Mouse (Mus musculus): Measurements from ENCODE around the gene C8a.

Gene C8a

DNA sequence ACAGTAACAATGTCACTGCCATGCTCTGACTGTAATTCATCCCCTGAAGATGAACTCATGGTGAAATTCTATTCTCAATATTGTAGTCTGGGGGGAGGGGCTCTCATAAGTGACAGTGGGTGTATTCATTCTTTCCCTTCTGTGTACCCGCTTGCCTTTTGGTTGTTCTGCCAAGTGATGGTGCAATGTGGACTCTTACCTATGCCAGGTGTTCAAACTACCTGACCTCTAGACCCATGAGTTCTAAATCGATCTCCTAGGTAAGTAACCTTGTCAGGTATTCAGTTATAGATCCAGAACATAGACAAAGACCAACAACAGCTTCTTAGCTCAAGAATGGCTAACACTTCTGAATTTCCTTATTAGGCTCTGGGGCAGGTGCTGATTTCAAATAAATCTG lies 37.9 kb downstream of the C8a start:
- DNase-seq = no peak

DNA sequence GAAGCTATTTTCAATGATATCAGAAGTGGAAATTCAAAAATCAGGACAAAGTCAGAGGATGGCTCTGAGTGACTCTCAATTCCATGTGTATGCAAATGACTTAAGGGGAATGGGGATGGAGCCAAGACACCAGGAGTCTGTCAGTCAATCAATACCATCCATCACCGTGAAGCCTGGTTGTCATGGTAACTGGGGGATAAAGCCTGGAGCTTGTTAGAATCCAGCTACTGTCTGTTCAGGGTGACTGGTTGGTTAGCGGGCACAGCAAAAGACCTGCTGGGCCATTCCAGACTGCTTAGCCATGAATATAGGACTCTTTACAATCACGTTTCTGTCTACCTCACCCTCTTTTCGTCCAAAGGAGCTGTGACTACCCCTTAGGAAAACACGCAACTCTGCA lies 41.1 kb downstream of the C8a start:
- DNase-seq = no peak

DNA sequence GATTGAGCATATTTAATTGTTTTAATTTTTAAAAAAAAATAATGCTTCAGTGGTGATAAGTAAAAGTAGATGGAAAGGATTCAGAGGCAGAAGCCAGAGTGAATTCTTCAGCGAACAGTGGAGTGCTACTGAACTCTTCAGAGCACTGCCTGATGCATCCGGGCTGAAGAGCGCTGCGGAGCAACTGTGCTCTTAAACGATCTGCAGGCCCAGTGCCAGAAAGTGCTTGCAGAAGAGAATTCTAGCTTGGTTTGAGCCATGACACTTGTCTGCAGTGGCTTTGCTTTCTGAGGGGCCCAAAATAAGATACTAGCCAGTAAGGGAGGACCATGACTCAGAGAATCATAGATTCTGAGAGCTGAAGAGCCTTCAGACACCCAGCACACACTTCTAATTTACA lies 47.3 kb downstream of the C8a start:
- DNase-seq = no peak

DNA sequence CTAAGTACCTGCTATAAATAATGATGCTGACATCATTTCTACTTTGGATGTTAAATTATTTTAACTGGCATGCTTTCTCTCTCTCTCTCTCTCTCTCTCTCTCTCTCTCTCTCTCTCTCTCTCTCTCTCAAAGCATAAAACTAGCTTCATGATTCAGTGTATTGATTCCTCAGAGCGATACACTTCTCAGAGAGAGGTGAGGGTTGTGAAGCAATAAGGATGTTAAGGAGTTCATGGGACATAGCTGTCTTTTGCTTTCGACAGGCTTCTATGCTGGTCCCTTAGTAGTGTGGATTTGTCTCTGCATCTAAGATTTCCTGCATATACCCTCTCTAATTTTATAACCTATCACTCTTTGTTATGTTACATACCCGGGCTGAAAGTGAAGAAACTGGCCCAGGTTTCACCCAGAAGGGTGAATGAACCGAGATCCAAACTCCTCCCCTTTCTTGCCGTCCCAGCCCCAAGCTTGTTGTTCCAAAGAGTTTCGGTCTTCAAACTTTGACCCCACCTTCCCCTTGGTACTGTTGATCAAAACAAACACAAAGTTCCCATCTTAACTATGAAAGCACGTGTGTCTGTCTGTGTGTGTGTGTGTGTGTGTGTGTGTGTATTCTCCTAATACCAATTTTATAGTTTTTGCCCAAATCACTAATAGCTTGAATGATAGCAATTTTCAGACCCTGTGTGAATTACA lies 51.7 kb downstream of the C8a start:
- no peak for DNase-seq

DNA sequence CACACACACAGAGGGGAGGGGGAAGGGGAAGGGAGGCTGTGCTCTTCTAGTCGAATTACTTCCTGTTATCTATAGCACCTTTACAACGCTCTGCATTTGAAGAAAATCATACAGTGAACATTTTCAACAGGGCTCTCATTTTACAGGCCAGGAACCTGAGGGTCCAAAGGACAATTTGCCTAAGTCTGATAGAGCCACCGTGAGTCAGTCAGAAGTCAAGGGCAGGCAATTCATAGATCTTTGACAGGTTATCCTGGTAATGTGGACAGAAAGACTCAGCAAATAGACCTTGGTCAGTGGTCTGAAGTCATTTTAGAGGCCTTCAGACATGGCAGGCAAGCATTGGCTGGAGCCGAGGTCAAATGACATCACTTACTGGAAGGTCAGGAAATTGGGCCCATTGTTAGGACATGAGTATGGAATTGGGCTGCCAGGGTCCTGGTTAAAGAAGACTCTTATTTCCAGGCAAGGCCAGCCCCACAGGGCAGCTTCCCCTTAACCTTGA lies 52.5 kb downstream of the C8a start:
- no peak for DNase-seq

DNA sequence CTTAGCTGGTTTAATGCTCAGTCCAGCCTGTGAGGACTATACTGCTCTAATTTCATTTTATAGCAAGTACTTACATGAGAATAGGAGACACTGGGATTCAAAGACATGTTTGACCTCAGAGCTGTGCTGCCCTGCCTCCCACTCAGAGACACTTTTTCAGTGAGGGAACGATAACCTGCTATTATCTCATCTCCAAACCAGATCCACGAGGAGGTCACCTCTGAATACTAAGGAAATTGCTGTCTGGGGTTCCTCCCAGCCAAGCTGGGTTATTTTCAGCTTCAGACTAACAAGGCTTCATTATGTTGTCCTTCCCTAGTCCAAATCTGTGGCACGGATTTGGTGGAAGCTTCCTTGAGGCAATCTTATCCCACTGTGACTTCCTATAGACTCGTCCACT lies 56.3 kb downstream of the C8a start:
- no peak for DNase-seq

DNA sequence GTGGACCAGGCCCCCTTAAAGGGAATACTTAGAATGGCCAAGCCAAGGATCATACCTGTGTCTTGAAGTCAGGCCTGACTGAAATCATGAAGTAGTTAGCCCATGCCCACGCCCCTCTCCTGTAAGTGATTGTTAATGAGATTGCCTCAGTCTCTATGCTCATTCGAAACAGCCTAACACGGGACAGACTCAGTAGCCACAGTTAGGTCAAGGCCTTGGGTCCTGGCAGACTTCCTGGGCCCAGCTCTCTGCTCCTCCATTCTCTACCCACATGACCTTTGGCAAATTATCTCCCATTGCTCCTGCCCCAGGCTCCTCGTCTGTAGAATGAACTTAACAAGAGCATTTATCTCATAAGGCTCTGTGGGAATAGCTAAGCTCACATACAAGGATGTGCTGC lies 57.2 kb downstream of the C8a start:
- DNase-seq = no peak

DNA sequence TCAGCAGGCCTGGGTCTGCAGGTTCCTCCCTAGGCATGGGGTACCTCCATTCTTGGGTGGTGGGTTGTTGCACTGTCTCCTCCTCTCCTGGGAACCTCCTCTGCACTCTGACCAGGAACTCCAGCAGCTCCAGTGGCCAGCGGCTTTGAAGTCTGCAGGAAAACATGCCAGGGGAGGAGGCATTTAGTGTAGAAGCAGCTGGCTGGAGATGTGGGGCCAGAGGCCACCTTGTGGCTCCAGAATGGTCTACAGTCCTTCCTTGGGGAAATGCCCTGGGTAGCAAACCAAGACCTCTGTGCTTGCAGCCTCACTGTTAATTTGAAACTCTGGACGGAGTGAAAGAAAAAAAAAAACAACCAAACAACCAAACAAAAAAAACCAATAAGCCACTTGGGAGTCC lies 58.7 kb downstream of the C8a start:
- DNase-seq = no peak

DNA sequence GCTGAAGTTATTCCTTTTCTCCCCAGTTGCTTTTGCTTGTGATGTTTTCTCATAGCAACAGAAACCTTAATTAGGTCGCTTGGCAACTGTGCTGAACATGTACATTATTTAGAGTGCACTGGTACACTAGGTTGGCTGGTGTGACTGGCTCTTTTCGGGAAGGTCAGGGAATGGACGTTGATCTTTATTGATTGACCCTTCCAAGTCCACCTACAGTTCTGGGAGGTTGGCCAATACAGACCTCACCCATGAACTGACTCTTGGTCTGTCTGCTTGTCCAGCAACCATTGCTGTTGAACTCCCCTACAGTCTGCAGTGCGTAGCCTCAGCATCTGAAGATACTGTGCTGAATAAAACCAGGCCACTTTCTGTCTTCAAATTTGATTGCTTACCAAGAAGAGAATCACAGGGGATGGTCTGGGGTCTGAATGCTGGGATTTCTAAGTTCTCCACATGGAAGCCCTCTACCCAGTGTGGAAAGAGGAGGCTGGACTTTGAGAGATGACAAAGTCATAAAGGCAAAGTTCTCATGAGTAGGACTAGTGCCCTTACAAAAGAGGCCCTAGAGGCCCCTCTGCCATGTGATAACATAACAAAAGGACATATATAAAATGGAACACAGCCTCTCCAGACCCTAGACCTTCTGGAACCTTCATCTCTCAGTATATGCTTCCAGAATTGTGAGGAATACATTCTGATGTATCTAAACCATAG lies 59.5 kb downstream of the C8a start:
- DNase-seq = no peak

DNA sequence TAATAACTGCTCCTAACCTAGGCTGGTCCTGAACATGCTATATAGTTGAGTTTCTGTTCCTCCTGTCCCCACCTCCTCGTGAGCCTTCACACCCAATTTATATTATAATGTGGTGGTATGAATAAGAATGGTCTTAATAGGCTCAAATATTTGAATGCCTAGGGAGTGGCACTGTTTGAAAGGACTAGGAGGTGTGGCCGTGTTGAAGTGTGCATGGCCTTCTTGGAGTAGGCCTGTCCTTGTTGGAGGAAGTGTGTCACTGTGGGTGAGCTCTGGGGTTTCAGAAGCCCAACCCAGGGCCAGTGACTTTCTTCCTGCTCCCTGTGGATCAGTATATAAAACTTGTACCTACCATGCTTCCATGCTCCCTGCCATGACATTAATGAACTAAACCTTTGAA lies 62.6 kb downstream of the C8a start:
- no peak for DNase-seq

DNA sequence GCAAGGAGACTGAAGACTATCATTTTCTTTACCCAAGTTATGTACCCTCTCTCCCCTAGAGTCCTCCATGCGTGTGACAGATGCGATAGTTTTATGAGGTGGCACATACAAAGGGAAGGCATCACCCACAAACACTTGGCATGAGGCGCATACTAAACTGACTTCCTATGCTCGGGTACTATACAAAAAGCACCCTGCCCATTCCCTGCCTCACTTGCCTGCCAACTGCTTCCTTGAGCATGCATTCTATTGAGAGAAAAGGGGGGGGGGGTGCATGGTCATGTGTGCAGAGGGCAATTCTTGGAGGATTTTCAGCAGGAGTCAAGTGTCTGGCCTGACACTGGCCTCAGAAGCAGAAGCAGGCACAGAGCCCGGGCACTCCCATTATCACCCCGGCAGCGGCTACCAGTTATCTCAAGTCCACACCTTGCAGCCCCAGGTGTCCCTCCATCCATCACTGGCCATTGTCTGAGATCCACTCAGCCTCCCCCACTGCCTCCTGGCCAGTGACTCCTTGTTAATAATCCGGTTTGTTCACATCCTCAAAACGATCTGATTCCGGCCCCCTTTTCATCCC lies 65.4 kb downstream of the C8a start:
- DNase-seq = no peak

DNA sequence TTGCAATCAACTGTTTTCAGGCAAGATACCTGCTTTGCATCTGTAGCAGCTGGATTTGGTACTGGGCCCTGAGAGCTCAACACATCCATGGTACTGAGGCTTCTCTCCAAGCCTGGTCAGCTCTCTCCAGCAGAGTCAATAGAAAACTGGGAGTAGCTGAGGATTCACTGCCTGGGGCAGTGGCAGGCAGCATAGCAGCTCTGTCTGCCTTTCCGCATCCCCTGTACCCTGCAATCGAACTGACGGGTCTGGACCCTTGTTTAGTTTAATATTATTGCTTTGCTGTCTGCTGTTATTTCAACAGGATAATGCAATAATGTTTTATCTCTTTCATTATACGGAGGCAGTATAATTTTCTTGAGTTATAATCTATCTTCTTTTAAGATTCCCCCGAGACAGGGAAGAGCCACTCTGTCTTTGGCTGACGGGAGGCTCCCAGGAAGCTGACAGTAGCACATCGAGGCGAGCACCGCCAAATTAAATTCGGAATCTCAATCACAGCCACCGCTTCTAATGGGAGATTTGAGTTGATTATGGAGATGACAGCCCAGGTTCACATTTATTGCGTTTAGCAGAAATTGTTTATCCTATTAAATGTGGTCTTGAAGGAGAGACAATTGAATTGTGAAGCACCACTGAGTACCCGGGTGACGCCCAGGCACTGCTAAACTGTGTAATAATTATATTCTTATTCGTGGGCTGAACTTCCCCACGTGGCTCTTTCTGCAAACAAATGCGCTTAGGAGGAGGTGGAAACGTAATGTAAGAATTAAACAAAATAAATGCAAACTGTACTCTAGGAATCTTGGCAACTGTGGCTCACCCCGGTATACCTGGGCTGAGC lies 70.6 kb downstream of the C8a start:
- no peak for DNase-seq

DNA sequence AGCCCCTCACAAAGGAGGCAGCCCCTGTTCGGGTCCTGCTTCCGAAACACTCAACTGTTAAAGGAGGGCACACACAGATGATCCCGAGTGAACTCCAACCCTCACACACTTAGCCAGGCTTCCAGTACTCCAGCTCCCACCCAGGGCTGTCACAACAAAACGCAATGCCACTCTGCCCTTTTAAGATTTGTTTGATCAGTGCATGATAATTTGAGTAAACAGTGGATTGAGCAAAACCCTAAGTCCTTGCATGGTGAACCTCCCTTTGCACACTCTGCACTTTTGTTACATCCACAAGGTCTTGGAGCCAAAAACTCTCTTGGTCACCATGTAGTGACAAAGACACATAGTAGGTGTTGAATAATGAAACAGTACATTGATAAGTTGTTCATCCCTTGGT lies 72.1 kb downstream of the C8a start:
- no peak for DNase-seq

DNA sequence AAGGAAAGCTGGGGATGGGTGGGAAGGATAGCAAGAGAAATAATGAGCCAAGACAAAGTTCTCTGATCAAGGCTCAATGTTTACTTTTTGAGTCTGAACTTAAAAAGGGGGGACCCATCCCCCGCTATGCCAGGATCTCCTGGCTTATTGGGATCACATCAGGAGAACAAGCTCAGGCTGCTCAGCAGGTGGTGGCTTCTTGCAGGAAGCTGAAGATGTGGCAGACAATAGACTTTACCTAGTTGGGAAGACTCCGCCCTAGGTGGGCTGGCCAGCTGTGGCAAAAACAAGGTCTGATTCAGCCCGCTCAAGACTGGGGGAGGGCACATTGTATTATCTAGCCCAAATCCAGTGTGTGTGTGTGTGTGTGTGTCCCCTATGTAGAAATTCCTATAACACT lies 74.6 kb downstream of the C8a start:
- no peak for DNase-seq

DNA sequence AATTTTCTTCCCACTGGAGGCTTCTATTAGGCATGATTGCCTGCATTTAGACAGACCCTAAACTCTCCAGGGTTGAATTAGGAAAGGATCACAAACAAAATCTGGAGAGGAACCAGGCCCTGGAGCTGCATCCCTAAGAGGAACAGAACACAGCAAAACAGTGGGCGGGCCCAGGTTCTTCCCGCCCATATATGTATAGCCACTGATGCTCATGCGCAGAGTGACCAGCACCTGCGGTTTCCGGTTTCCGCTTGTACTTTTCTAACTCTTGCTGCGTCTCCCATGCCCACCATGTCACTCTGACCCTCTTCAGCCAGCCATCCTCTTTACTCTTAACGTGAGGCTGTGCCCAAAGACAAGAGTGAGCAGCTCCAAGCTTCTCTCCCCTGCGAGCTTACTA lies 77.2 kb downstream of the C8a start:
- DNase-seq = no peak

DNA sequence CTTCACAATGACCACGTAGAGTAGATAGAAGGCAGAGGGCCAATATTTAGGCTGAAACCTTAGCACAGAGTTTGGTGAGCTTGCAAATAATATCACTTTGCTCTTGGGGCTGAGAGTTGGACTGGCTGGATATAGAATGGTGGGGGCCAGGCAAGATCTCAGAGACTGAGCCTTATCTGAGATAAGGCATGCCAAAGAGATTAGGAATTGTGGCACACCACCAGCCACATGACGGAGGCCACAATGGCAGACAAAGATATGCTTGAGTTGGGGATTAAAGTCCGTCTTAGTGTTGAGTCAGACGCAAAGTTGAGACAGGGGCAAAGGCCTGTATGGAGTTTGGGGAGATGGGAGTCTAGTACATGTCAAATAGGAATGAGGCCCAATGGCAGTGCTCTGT lies 84.1 kb downstream of the C8a start:
- DNase-seq = no peak

DNA sequence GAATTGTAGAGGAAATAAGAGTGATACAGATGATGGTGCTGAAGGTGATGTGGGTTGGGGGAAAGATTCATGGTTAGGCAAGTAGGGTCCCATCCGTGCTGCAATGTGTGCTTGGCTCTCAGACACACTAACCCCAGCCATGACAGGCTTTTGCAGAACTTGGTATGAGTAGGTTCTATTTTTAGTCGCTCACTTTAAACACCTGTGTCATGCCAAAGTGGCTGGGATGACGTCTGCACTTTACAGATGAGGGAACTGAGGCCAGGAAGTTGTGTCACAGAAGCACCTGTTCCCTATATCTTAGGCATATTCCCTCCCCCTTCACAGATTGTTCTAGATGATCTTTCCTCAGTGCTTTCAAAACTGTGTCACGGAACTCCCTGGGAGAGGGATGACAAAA lies 93.9 kb downstream of the C8a start:
- no peak for DNase-seq

DNA sequence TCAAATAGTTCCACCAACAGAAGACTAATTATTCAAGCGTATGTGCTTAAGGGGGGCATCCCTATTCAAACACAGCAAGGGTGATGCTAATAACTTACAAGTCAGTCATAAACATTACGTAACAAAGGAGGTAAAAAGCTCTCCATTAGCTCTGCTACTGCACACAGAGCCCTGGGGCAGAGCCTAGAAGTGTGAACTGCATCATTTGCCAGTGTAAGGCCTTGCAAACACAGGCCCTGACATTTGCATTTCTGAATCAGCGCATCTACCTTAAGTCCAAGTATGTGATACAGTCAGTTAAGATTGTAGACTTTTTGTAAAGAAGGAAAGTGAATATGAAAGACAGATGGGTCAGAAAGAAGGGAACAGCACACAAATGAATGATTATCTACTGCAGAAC lies 94.8 kb downstream of the C8a start:
- DNase-seq = no peak

DNA sequence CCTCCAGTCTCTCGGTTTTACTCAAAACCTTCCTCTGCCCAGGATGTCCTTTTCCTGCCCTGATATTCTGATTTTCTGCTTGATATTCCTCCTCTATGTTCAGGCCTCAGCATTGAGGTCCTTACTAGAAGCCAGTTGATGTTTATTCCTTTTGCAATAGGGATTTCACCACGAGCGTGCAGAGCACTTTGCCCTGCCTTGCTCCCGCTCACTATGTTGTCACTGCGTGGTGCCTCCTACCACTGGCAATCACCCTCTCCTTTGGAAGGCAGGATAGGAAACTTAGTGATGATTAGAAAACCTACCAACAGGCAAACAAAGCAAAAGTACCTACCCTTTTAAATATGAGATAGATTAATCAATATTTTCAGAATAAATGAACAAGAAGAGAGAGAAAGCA lies 96.7 kb downstream of the C8a start:
- DNase-seq = no peak

DNA sequence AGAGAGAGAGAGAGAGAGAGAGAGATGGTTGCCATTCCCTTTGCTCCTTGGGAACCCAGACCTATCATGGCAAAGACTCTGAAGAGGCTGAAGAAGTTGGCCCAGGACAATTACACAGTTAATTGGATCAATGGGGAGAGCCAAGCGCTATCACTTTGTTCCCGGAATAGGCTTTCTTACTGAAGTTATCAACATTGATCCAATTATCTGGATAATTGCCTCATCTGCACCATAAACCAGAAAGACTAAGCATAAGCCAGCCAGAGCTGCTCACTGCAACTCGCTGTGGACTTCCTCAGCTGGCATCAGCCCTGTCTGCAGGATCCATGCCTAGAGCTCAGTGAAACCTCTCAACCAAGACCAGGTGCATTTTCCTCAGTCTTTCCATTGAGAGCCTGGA lies 100.6 kb downstream of the C8a start:
- DNase-seq = no peak

DNA sequence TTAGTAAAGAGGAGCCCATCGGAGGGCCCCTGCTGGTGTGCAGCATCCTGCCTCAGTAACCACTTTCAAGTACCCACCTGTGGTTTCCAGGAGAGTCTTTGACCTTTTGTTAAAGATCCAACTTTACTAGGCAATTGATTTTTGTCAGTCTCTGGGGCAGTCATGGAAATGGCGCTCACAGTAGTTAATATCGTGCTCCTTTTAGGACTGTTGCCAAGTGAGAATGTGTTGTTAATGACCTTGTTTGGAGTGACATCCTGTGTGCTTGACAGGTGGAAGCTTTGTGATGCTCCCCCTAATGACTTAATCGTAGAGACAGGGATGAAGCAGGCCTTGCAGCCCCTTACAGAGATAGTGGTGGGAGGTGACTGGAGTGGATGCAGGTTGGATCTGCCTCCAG lies 105.9 kb downstream of the C8a start:
- no peak for DNase-seq

DNA sequence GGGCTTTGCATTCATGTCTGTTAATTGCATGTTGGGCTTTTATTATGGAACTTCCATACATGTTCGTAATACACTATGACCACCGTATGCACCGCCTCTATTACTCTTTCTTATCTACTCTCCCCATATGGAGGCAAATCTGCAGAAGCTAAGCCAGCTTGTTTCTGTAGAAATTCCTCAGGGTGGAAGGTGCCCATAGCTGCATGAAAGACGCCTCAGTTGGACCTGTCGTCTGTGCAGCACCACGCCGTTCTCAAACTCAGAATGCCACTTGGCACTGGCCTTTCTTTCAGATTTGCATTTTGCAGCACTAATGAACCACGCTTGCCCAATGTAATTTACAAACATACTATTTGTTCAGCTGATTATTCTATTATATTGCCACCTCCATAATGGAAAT lies 106.6 kb downstream of the C8a start:
- DNase-seq = no peak

DNA sequence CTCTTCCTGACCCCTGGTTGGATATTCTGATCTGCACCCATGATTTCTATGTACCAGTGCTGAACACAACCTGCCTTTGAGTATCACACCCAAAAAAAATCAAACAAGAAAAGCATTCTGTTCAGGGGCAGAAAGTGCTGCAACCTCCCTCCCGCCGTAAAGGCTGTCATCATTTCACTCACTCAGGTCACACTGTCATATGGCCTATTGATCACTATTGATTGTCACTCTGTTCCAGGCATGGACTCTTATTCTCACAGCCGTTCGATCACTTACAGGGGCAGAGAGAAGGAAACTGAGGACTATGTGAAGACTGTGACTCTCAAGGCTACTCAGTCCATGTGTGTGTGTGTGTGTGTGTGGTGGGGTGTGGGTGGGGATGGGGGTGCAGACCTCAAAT lies 108.0 kb downstream of the C8a start:
- no peak for DNase-seq

DNA sequence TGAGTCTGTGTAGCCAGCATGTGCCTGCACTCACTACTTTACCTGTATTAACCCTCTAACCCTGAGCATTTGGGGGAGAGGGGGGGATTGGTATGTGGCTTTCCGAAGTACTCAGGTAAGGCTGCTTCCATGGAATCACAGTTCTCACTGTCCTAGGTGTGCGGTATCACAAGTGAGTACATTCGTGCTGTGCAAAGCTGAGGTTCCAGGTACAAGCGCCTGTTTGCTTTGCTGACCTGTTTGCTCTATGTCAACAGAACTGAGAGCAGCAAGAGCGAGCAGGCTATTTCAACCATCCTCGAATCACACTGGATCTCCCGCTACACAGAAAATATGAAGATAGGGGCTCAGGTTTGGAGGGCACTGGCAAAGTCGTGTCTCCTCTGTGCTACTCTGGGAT lies 110.1 kb downstream of the C8a start, which contains the start of gene C8b:
TSS of gene C8b (plus strand) at position 253 of the 400 bp plus-strand sequence.
- no peak for DNase-seq

Measured in thymus, postnatal 14 days (tissue).